Mouse (Mus musculus) CH12.LX (cell line): ENCODE measurements around the gene Krt16.

Experiments
- CHD1 ChIP-seq: IDR thresholded peaks from 2 replicates; pipeline ENCODE4 v1.6.1; 2012; ENCODE audit warnings: low read depth, low read length, improper control_type of control experiment, inconsistent platforms
- CTCF ChIP-seq, 2 experiments: IDR thresholded peaks in 1 of 2; conservative IDR thresholded peaks in 1 of 2; 2 replicates each; pipeline ENCODE4 v1.5.1; 2011 to 2012; ENCODE audit warnings: low read depth in 2 of 2, low read length in 2 of 2, improper control_type of control experiment in 1 of 2, inconsistent platforms in 1 of 2, mild to moderate bottlenecking in 1 of 2, moderate library complexity in 1 of 2
- MAX ChIP-seq: IDR thresholded peaks from 2 replicates; pipeline ENCODE4 v1.6.1; 2011; ENCODE audit warnings: low read length, improper control_type of control experiment
- SIN3A ChIP-seq: IDR thresholded peaks from 2 replicates; pipeline ENCODE4 v1.6.1; 2012; ENCODE audit warnings: low read length, improper control_type of control experiment, inconsistent platforms

DNA sequence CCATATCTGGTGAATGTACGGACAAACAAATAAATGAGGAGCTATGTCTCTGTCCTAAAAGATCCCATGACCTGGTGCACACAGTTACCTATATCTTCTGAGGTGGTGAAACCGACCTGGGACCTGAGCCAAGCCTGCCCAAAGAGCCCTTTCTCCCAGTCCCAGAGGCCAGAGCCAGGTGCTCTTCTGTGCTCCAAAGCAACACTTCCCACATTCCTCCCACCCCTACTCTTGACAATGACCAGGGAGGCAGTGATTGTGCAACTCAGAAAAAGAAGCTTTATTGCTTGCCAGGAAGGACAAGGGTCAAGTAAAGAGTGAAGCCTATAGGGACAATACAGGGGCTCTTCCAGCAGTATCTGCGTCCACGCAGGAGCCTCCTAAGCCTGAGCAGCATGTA, 45.8 kb downstream of the Krt16 start:
- TF ChIP-seq MAX: no peak
- no peak for TF ChIP-seq SIN3A
- TF ChIP-seq CHD1: no peak
- TF ChIP-seq CTCF (conservative IDR thresholded peaks at IDR 0.05 in 1 of 2, IDR thresholded peaks at IDR 0.05 in 1 of 2; ENCODE audit: low read depth in 2 of 2, low read length in 2 of 2): no peak
